Mouse (Mus musculus) frontal cortex, postnatal 25 days (tissue): Measurements from ENCODE around the gene Gm9844.
"Not testable (repeated sequence)": the region's sequence is repeated elsewhere in the genome, so short reads cannot be mapped to it uniquely, and the experiment has no call there.

Experiments used
- DNase-seq, 2 experiments: peaks; one replicate each; pipeline ENCODE4 v3.0.0; 2022; ENCODE audit warnings: low spot score in 2 of 2

Gm9844 gene

GRCm38 (mm10) chr7:24869080-24869479 lies 7.1 kb downstream of the Gm9844 start:
- DNase-seq = no peak

- no peak for DNase-seq
Observed at GRCm38 (mm10) chr7:24869532-24870165, 7.6 kb downstream of the Gm9844 start, which contains the start of the genes Lypd4 and Dmrtc2. Gene Lypd4, minus strand, starts transcription at chr7:24869941. Gene Dmrtc2, plus strand, starts transcription at chr7:24870057.

- DNase-seq = no peak
Observed at GRCm38 (mm10) chr7:24877588-24877987, 15.6 kb downstream of the Gm9844 start.

GRCm38 (mm10) chr7:24879620-24880019 lies 17.6 kb downstream of the Gm9844 start:
- no peak for DNase-seq

GRCm38 (mm10) chr7:24882416-24883199 lies 20.6 kb downstream of the Gm9844 start:
- DNase-seq = no peak

- peak; percentile 94 to 95 for DNase-seq
Observed at GRCm38 (mm10) chr7:24883896-24884692, 22.1 kb downstream of the Gm9844 start, which contains the start of gene Rps19. Gene Rps19, plus strand, starts transcription at chr7:24884371.

- no peak for DNase-seq
Observed at GRCm38 (mm10) chr7:24884693-24885291, 22.8 kb downstream of the Gm9844 start.

- no peak for DNase-seq
Observed at GRCm38 (mm10) chr7:24885468-24886307, 23.7 kb downstream of the Gm9844 start.

GRCm38 (mm10) chr7:24886308-24886633 lies 24.3 kb downstream of the Gm9844 start:
- DNase-seq = no peak

GRCm38 (mm10) chr7:24887096-24887495 lies 25.1 kb downstream of the Gm9844 start:
- DNase-seq = no peak

GRCm38 (mm10) chr7:24889431-24890220 lies 27.6 kb downstream of the Gm9844 start:
- no peak for DNase-seq

GRCm38 (mm10) chr7:24890281-24891216 lies 28.5 kb downstream of the Gm9844 start:
- DNase-seq = peak; percentile 34 to 43

- DNase-seq = no peak
Observed at GRCm38 (mm10) chr7:24891241-24892124, 29.5 kb downstream of the Gm9844 start.

- no peak for DNase-seq
Observed at GRCm38 (mm10) chr7:24892125-24892583, 30.1 kb downstream of the Gm9844 start.

- DNase-seq = not testable (repeated sequence)
Observed at GRCm38 (mm10) chr7:24895749-24896148, 33.7 kb downstream of the Gm9844 start.

- no peak for DNase-seq
Observed at GRCm38 (mm10) chr7:24896269-24896668, 34.3 kb downstream of the Gm9844 start.

- DNase-seq = no peak
Observed at GRCm38 (mm10) chr7:24897224-24897623, 35.2 kb downstream of the Gm9844 start, which contains the start of gene Cd79a. Gene Cd79a, plus strand, starts transcription at chr7:24897381.

- no peak for DNase-seq
Observed at GRCm38 (mm10) chr7:24897959-24898358, 35.9 kb downstream of the Gm9844 start.
